Mouse (Mus musculus) liver, embryonic 12.5 days (tissue): ENCODE measurements at regions not wholly inside any gene's neighbourhood (a gene's known extent, or its start where the extent isn't known, plus 50 kb on each side); places are given as distances from the start of the nearest gene placed in this dataset.
A peak's percentile ranks its signal among the peaks of the same experiment; 100 is the strongest.

Experiments
- ATAC-seq: fragments of 200-750 bp; cut with Nextera tagmentation; 2 replicates; pipeline ENCODE4 v1.8.0; 2017; ENCODE audit warnings: moderate number of reproducible peaks, mild to moderate bottlenecking, moderate library complexity
- H3K27ac ChIP-seq: fragments of 300-500 bp; sonication (generic); 2 replicates; pipeline ENCODE4 v1.5.1; 2016; ENCODE audit warnings: mild to moderate bottlenecking
- H3K27me3 ChIP-seq: fragments of 300-500 bp; sonication (generic); replicated peaks from 2 replicates; pipeline ENCODE4 v1.6.1; 2016; ENCODE audit warnings: mild to moderate bottlenecking, moderate library complexity
- H3K36me3 ChIP-seq: fragments of 300-500 bp; sonication (generic); 2 replicates; pipeline ENCODE4 v1.6.1; 2016; ENCODE audit warnings: mild to moderate bottlenecking, moderate library complexity
- H3K4me1 ChIP-seq: fragments of 300-500 bp; sonication (generic); 2 replicates; pipeline ENCODE4 v1.6.1; 2016
- H3K4me2 ChIP-seq: fragments of 300-500 bp; sonication (generic); 2 replicates; pipeline ENCODE4 v1.6.1; 2016; ENCODE audit warnings: mild to moderate bottlenecking, moderate library complexity
- H3K4me3 ChIP-seq: fragments of 300-500 bp; sonication (generic); 2 replicates; pipeline ENCODE4 v1.5.1; 2016; ENCODE audit warnings: mild to moderate bottlenecking, moderate library complexity
- H3K9ac ChIP-seq: fragments of 300-500 bp; sonication (generic); 2 replicates; pipeline ENCODE4 v1.6.1; 2016; ENCODE audit warnings: mild to moderate bottlenecking, moderate library complexity
- H3K9me3 ChIP-seq: fragments of 300-500 bp; sonication (generic); replicated peaks from 2 replicates; pipeline ENCODE4 v1.6.1; 2016; ENCODE audit warnings: mild to moderate bottlenecking, moderate library complexity
- WGBS: fragments of 180-500 bp; shearing (Covaris S2); methylation state at CpG from one replicate; pipeline ENCODE4 v1.1.7; 2016; ENCODE audit not compliant: insufficient replicate concordance; 5-methylcytosine and 5-hydroxymethylcytosine counted together

DNA sequence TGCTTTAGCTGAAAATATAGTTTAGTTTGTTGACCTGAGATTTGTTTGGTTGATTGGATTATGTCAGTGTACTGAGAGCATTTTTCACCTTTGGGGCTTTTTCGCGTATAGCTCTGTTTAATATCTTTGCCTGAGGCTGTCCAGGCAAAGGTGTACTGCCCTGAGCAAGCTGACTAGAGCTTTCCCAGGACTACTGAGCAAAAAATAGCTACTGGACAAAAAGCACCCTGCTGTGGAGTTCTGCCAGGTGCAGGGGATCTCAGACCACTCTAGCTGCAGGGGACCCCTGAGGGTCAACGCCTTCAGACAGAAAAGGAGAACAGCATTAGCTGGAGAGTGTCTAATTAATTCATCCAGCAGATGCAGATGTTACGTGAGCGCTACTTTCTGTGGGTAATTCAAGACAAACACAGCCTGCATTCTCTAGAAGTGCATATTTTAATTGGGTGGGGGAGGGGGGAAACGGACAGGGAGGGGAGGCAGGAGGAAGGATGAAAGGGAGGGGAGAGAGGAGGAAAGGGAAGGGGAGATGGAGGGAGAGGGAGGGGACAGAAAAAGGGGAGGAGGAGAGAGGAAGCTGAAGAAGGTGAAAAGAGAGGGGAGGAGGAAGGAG, 61.7 kb downstream of the Thnsl1 start:
- Histone ChIP-seq H3K4me3 (no peak overlapping the region), H3K36me3 (no peaks in the 10 kb centered on the region), H3K4me1 (no peaks in the 10 kb centered on the region), H3K27ac (no peak overlapping the region), H3K27me3 (no peaks in the 10 kb centered on the region), H3K9ac (no peak overlapping the region), H3K9me3 (no peaks in the 10 kb centered on the region), H3K4me2 (no peak overlapping the region)
- ATAC-seq: no peak
- WGBS: 36% methylated on average over 6 of the region's 6 CpGs

DNA sequence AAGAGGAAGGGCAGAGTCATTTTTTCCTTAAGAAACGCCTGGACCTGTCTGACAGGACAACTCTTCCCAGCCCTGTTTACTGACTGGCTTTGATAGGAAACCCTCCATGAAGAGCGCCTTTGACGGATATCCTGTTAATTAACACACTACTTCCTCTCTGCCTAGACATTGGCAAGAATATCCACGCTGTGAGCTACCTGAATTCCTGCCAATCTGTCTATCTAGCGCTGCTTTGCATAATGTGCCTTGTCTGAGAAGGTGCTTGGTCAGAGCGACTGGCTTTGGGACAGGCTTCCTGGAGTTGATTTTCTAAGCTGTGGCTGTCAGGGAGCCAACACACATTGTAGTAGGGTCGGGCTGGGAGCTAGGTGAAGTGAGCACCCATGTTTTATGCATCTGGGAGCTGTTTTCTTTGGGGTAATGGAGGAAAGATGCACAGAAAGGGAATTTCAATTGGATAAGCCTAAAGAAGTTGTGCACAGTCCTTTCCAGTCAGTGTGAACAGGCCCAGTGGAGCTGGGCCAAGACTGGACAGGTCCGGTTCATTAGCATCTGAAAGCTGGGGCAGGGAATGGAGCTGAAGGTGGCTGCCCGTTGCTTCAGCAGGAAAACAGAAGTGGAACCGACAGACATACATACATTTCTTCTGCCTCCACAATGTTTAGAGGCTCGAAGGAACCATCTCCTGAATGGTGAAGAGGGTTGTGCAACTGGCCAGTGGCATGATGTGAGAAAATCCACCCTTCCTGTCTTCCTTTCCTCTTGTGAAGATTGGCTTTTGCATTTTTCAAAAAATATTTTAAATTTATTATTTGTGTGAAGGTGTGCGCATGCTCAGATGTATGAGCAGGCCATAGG, 64.7 kb downstream of the Thnsl1 start:
- no peak overlapping the region for H3K4me2 ChIP-seq
- 56% methylated on average over 12 of the region's 12 CpGs for WGBS
- no peak overlapping the region for H3K9ac ChIP-seq
- H3K9me3 ChIP-seq: no peaks in the 10 kb centered on the region
- no peaks in the 10 kb centered on the region for H3K4me1 ChIP-seq
- no peaks in the 10 kb centered on the region for H3K27me3 ChIP-seq
- ATAC-seq: no peak
- no peak overlapping the region for H3K4me3 ChIP-seq
- no peaks in the 10 kb centered on the region for H3K36me3 ChIP-seq
- H3K27ac ChIP-seq: no peak overlapping the region

DNA sequence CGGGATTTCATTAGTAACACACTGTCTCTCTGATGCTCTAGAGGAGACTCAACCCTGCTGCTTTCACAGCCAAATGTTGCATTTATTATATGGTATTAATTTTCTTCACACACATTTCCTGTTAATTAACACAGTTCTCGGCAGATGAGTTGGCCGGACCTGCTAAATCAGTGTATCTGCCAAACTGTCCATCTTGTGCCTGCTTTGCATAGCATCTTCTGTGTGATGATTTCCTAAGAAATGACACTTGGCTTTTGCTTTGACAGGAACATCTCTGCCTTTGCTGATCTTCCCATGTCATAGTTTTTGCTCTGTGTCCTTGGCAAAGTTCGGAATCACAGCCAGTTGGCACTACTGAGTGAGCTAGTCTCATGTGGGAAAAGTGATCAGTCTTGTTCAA, 67.9 kb downstream of the Thnsl1 start:
- no peak overlapping the region for H3K9ac ChIP-seq
- H3K27me3 ChIP-seq: no peaks in the 10 kb centered on the region
- no peak overlapping the region for H3K4me3 ChIP-seq
- no peaks in the 10 kb centered on the region for H3K36me3 ChIP-seq
- H3K4me2 ChIP-seq: no peak overlapping the region
- no peak for ATAC-seq
- no peaks in the 10 kb centered on the region for H3K4me1 ChIP-seq
- H3K9me3 ChIP-seq: no peaks in the 10 kb centered on the region
- 64% methylated on average over 4 of the region's 4 CpGs for WGBS
- H3K27ac ChIP-seq: no peak overlapping the region

DNA sequence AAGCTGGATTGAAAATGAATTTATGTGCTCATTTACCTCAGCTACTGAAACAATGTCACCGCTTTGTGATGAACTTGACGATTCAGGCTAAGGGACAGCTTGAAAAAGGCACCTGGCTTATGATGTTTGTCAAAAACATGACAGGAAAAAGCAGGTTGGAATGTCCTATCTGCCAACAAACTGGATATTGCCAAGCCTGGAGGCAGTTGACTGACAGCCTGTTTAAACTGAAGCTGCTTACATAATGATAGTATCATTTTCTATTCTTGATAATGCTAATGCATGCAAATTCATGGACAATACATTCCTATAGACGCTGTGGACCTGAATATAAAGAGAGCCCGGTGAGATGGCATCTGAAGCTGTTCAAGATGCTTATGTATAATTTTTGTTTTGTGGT, 69.8 kb downstream of the Thnsl1 start:
- Histone ChIP-seq H3K4me1 (no peaks in the 10 kb centered on the region), H3K36me3 (no peaks in the 10 kb centered on the region), H3K9ac (no peak overlapping the region), H3K4me3 (no peak overlapping the region), H3K27me3 (no peaks in the 10 kb centered on the region), H3K27ac (no peak overlapping the region), H3K4me2 (no peak overlapping the region), H3K9me3 (no peaks in the 10 kb centered on the region)
- WGBS: 75% methylated on average over 4 of the region's 4 CpGs
- no peak for ATAC-seq

DNA sequence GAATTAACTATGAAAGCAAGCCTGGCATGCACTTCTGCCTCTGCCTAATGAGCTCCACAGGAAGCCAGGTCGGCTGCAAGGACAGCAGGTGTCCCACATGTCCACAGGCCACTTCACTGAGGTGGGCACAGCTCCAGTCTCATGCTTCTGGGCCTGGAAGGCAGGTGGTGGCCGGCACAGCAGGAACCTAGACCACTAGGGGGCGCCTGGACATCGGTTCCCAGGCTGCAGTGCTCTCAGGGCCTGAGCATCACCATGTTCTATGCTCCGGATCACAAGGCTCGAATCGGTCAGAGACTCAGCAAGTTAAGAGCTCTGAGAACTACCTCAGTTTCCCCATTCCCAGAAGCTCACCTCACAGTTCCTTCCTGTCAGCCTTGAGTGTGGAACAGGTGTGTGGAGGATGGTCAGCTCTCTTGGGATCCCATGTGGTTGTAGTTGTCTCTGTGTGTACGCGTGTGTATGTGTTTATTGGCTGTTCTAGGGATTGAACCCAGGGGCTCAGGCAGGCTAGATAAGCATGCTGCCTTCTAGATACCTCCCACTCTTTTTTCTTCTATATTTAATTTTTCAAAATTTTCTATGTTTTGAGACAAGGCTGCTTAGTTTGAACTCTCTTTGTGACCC, 75.4 kb downstream of the Thnsl1 start:
- Histone ChIP-seq H3K36me3 (no peaks in the 10 kb centered on the region), H3K4me1 (no peaks in the 10 kb centered on the region), H3K9me3 (no peaks in the 10 kb centered on the region), H3K9ac (no peak overlapping the region), H3K4me3 (no peak overlapping the region), H3K4me2 (no peak overlapping the region), H3K27ac (no peak overlapping the region), H3K27me3 (no peaks in the 10 kb centered on the region)
- WGBS: 34% methylated on average over 9 of the region's 9 CpGs
- peak; percentile 47; the same call in 1 of the 2 replicates for ATAC-seq

DNA sequence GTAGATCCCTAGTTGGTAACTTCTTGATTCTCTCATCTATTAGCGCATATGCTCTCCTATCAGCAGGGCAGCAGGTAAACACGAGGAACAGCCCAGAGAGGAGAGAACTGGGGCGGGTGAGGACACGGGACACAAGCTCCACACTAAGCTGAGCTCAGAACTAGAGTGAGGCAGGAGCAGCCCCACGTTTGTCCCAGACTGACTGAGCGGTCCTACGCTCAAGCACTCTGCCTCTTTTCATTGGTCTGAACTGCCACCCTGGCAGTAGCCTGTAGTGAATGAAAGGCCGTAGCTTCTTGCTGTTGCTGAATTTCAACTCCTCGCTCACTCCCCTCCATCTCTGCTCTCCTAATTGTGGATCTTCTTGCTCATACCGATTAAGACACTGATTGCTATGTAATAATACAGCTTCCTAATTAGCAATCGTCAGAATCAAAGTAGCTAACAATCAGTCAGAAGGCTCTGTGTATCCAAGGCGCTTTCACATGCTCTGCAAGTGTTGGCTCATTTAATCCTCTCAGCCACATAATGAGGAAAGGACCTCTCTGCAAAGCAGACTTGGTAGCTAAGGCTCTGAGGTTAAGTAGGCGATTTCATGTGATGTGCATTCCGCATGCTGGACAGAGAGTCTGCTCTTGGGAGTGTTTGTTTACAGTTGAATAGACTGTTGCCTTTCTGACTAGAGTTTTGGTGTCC, 77.1 kb downstream of the Thnsl1 start:
- no peak for ATAC-seq
- WGBS: 65% methylated on average over 14 of the region's 14 CpGs

DNA sequence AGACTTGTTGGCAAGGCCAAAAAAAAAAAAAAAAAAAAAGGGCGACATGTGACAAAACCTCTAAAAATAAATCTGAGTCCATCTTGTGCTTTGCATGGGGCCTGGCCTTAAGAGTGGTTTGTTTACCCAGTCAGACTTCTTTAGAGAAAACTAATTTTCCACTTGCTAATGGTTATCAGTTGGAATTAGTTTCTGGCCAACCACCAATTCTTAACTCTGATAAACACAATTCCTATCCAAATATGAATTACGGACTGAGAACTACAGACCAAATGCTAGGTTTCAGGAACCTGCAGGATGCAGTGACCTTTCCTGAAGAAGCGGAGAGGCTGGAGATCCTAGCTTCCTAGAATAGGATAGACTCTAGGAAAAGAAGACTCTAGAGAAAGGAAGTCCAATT, 79.4 kb downstream of the Thnsl1 start:
- Histone ChIP-seq H3K4me3 (no peak overlapping the region), H3K27ac (no peak overlapping the region), H3K4me1 (no peaks in the 10 kb centered on the region), H3K36me3 (no peaks in the 10 kb centered on the region), H3K9me3 (no peaks in the 10 kb centered on the region), H3K4me2 (no peak overlapping the region), H3K27me3 (no peaks in the 10 kb centered on the region), H3K9ac (no peak overlapping the region)
- ATAC-seq: no peak
- 81% methylated on average over 3 of the region's 3 CpGs for WGBS

More for the DNA sequence above, 77.1 kb downstream of the Thnsl1 start:
- no peaks in the 10 kb centered on the region for H3K4me1 ChIP-seq
- no peak overlapping the region for H3K4me2 ChIP-seq
- H3K27me3 ChIP-seq: no peaks in the 10 kb centered on the region
- H3K9ac ChIP-seq: no peak overlapping the region
- H3K27ac ChIP-seq: no peak overlapping the region
- H3K36me3 ChIP-seq: no peaks in the 10 kb centered on the region
- no peaks in the 10 kb centered on the region for H3K9me3 ChIP-seq
- no peak overlapping the region for H3K4me3 ChIP-seq

DNA sequence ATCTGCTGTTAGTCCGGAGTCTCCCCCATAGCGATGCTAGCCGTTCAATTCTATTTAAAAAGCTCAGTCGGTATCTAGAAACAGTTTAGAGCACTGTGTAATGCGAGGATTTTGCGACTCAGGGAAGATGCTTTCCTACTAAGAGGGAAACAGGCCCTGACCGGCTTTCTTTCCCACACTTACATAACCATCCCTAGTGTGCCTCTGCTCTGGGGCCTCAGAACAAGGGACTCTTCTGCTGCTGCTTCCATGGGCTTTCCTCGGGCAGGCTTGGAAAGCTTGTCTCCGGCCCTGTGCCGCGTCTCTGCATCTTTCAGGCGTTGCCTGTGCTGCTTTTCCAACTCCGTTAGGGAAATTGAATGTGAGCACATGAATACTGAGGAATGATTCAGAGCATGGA, 79.6 kb upstream of the Gpr158 start:
- no peaks in the 10 kb centered on the region for H3K27me3 ChIP-seq
- H3K9me3 ChIP-seq: no peaks in the 10 kb centered on the region
- no peak for ATAC-seq
- H3K9ac ChIP-seq: no peak overlapping the region
- no peak overlapping the region for H3K27ac ChIP-seq
- no peak overlapping the region for H3K4me2 ChIP-seq
- WGBS: 75% methylated on average over 13 of the region's 13 CpGs
- no peak overlapping the region for H3K4me3 ChIP-seq
- H3K4me1 ChIP-seq: no peaks in the 10 kb centered on the region
- H3K36me3 ChIP-seq: no peaks in the 10 kb centered on the region

DNA sequence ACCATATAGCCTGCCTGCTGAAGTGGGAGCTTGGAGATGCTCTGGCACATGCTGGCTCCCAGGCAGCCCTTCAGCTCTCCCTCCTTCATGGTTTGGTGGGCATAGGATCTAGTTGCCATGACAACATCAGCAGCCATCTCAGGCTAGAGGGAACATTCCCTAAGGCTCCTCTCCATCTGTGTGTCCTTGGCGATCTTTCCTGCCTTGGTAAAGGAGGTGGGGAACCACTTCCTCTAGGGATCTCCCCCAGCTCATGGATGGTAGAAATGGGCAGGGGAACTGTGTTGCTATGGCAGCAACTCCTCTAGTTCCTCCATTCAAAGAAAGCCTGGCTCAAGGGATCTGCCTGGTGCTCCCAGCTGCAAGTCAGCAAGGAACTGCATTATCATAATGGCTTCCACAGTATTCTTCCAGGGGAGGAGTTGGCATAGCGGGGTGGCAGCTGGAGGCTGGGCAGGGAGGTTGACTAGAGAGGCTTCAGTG, 74.6 kb upstream of the Gpr158 start:
- Histone ChIP-seq H3K9me3 (no peaks in the 10 kb centered on the region), H3K27me3 (no peaks in the 10 kb centered on the region), H3K4me3 (no peak overlapping the region), H3K27ac (no peak overlapping the region), H3K36me3 (no peaks in the 10 kb centered on the region), H3K9ac (no peak overlapping the region), H3K4me2 (no peak overlapping the region), H3K4me1 (no peaks in the 10 kb centered on the region)
- no peak for ATAC-seq
- WGBS: 38% methylated on average over 2 of the region's 2 CpGs

DNA sequence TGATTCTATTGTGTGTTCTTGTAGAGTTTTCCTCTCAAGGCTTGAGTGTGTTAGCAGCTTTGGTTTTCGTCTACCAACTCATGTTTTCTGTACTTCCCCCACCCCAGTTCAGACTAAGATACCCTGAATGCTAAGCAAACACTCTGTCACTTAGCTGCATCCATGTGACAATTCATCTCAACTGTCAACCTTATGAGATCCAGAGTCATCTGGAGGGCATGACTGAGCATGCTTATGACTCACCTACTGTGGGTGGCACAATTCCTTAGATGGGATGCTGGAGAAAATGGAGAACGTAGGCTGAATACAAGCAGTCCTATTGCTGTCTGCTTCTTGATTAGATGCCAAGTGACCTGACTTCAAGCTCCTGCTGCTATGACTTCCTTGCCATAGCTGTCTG, 73.3 kb upstream of the Gpr158 start:
- ATAC-seq: no peak

DNA sequence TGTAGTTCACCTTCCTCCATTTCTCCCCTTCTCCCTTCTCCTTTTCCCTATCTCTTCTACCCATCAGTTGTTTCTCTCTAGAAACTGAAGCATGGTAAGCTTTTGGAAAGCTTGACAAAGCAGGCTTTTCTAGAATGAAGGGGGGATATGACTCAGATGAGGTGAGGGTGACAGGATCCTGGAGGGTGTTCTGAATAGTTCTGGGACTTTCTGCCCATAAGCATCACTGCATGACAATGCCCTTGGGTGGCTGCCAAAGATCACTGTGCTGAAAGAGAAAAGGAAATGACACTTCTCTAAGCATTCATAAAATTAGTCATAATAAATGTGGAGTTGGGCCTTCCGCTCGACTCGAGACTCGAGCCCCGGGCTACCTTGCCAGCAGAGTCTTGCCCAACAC, 67.7 kb upstream of the Gpr158 start:
- Histone ChIP-seq H3K9ac (no peak overlapping the region), H3K9me3 (no peaks in the 10 kb centered on the region), H3K27ac (no peak overlapping the region), H3K27me3 (no peaks in the 10 kb centered on the region), H3K36me3 (no peaks in the 10 kb centered on the region), H3K4me1 (no peaks in the 10 kb centered on the region), H3K4me3 (no peak overlapping the region), H3K4me2 (no peak overlapping the region)
- ATAC-seq: no peak
- 75% methylated on average over 5 of the region's 5 CpGs for WGBS

More for the DNA sequence above, 73.3 kb upstream of the Gpr158 start:
- H3K27ac ChIP-seq: no peak overlapping the region
- H3K9me3 ChIP-seq: no peaks in the 10 kb centered on the region
- WGBS: 59% methylated on average over 2 of the region's 2 CpGs
- H3K9ac ChIP-seq: no peak overlapping the region
- no peaks in the 10 kb centered on the region for H3K4me1 ChIP-seq
- no peaks in the 10 kb centered on the region for H3K27me3 ChIP-seq
- no peaks in the 10 kb centered on the region for H3K36me3 ChIP-seq
- no peak overlapping the region for H3K4me3 ChIP-seq
- H3K4me2 ChIP-seq: no peak overlapping the region
